Mouse (Mus musculus) hindbrain, embryonic 11.5 days (tissue): Measurements from ENCODE around the gene Gtpbp8. TPM values are rescaled to one million over a fixed set of nuclear protein-coding genes. Genes with fewer than 3 reads are reported as not detected.
A peak's percentile ranks its signal among the peaks of the same experiment; 100 is the strongest.

Source experiments
- ATAC-seq: fragments of 200-750 bp; cut with Nextera tagmentation; 2 replicates; pipeline ENCODE4 v1.8.0; 2017; ENCODE audit warnings: mild to moderate bottlenecking, moderate TSS enrichment, moderate library complexity; ENCODE audit not compliant: low FRiP score
- DNase-seq: peaks from one replicate; pipeline ENCODE4 v3.0.0-alpha.2; 2015; ENCODE audit warnings: low spot score
- H3K27ac ChIP-seq: fragments of 300-500 bp; sonication (generic); 2 replicates; pipeline ENCODE4 v1.5.1; 2014; ENCODE audit warnings: mild to moderate bottlenecking, low read depth, low read length
- H3K27me3 ChIP-seq: fragments of 300-500 bp; sonication (generic); 2 replicates; pipeline ENCODE4 v1.6.1; 2014; ENCODE audit warnings: mild to moderate bottlenecking, low read length, moderate library complexity, mixed read lengths; ENCODE audit not compliant: control insufficient read depth, insufficient read depth
- H3K36me3 ChIP-seq: fragments of 300-500 bp; sonication (generic); 2 replicates; pipeline ENCODE4 v1.6.1; 2014; ENCODE audit warnings: mild to moderate bottlenecking, low read length, moderate library complexity, mixed read lengths; ENCODE audit not compliant: control insufficient read depth, insufficient read depth
- H3K4me1 ChIP-seq: fragments of 300-500 bp; sonication (generic); replicated peaks from 2 replicates; pipeline ENCODE4 v1.6.1; 2014; ENCODE audit warnings: low read length, mixed read lengths; ENCODE audit not compliant: control insufficient read depth, insufficient read depth
- H3K4me2 ChIP-seq: fragments of 300-500 bp; sonication (generic); replicated peaks from 2 replicates; pipeline ENCODE4 v1.6.1; 2014; ENCODE audit warnings: mild to moderate bottlenecking, low read depth, low read length
- H3K4me3 ChIP-seq: fragments of 300-500 bp; sonication (generic); 2 replicates; pipeline ENCODE4 v1.5.1; 2014; ENCODE audit warnings: low read depth, low read length
- H3K9ac ChIP-seq: fragments of 300-500 bp; sonication (generic); 2 replicates; pipeline ENCODE4 v1.6.1; 2014; ENCODE audit warnings: low read depth, low read length
- H3K9me3 ChIP-seq: fragments of 300-500 bp; sonication (generic); 2 replicates; pipeline ENCODE4 v1.6.1; 2016; ENCODE audit warnings: low read length; ENCODE audit not compliant: control insufficient read depth
- WGBS: fragments of 180-500 bp; shearing (Covaris S2); extraction: QIAGEN DNeasy Blood & Tissue Kit; methylation state at CpG from one replicate; pipeline ENCODE4 v1.1.7; 2014; 5-methylcytosine and 5-hydroxymethylcytosine counted together
- polyA plus RNA-seq: library from polyadenylated mRNA; unstranded; fragments of >200 nt; fragmentation: Nextera tagmentation; extraction: Ambion mirVana; gene quantifications from 2 replicates; pipeline ENCODE4 v1.2.1, GENCODE M21; 2014

Gene Gtpbp8
- polyA plus RNA-seq, 1 experiment from 2014 or later = 29.4 TPM

- DNase-seq (no peak), ATAC-seq (no peak)
- Histone ChIP-seq H3K9me3 (no peaks in the 10 kb centered on the region), H3K4me2 (no peak overlapping the region), H3K4me1 (no peaks in the 10 kb centered on the region), H3K4me3 (no peak overlapping the region), H3K36me3 (peaks cover 12% of the 10 kb centered on the region; the same call in 1 of the 2 replicates), H3K27me3 (no peaks in the 10 kb centered on the region), H3K9ac (no peak overlapping the region), H3K27ac (no peak overlapping the region)
- WGBS = 87% methylated on average over 4 of the region's 4 CpGs
These were observed 10.0 kb downstream of the Gtpbp8 start for GRCm38 (mm10) chr16:44736118-44736517.

- WGBS = 93% methylated on average over 5 of the region's 5 CpGs
- ATAC-seq = no peak
These were observed 10.5 kb downstream of the Gtpbp8 start for GRCm38 (mm10) chr16:44735676-44736075.

GRCm38 (mm10) chr16:44734059-44734458, 12.1 kb downstream of the Gtpbp8 start:
- H3K4me2 ChIP-seq = no peak overlapping the region
- no peaks in the 10 kb centered on the region for H3K27me3 ChIP-seq
- peaks cover 12% of the 10 kb centered on the region; the same call in 1 of the 2 replicates for H3K36me3 ChIP-seq
- no peak overlapping the region for H3K27ac ChIP-seq
- no peaks in the 10 kb centered on the region for H3K4me1 ChIP-seq
- H3K9ac ChIP-seq = no peak overlapping the region
- H3K9me3 ChIP-seq = no peaks in the 10 kb centered on the region
- H3K4me3 ChIP-seq = no peak overlapping the region
- no peak for DNase-seq
- WGBS = 89% methylated on average over 3 of the region's 3 CpGs
- no peak for ATAC-seq

More at GRCm38 (mm10) chr16:44735676-44736075, 10.5 kb downstream of the Gtpbp8 start:
- Histone ChIP-seq H3K27ac (no peak overlapping the region), H3K9me3 (no peaks in the 10 kb centered on the region), H3K27me3 (no peaks in the 10 kb centered on the region), H3K36me3 (peaks cover 12% of the 10 kb centered on the region; the same call in 1 of the 2 replicates), H3K4me1 (no peaks in the 10 kb centered on the region), H3K4me2 (no peak overlapping the region), H3K9ac (no peak overlapping the region), H3K4me3 (no peak overlapping the region)
- DNase-seq = no peak

GRCm38 (mm10) chr16:44727525-44727924, 18.6 kb downstream of the Gtpbp8 start:
- Histone ChIP-seq H3K4me3 (no peak overlapping the region), H3K36me3 (no peaks in the 10 kb centered on the region), H3K9ac (no peak overlapping the region), H3K27ac (no peak overlapping the region), H3K9me3 (no peaks in the 10 kb centered on the region), H3K4me1 (no peaks in the 10 kb centered on the region; the same call in 1 of the 2 replicates), H3K27me3 (no peaks in the 10 kb centered on the region), H3K4me2 (no peak overlapping the region)
- WGBS = 93% methylated on average over 3 of the region's 3 CpGs
- no peak for DNase-seq
- no peak for ATAC-seq

- DNase-seq (peak; percentile 83), ATAC-seq (no peak)
- Histone ChIP-seq H3K4me1 (no peaks in the 10 kb centered on the region; the same call in 1 of the 2 replicates), H3K36me3 (no peaks in the 10 kb centered on the region), H3K4me2 (peak overlapping the region; percentile 67), H3K27me3 (no peaks in the 10 kb centered on the region), H3K27ac (no peak overlapping the region), H3K9ac (peak overlapping the region; percentile 79; the same call in 1 of the 2 replicates), H3K4me3 (peak overlapping the region; percentile 86), H3K9me3 (no peaks in the 10 kb centered on the region)
- 50% methylated on average over 14 of the region's 14 CpGs for WGBS
These were observed 20.6 kb downstream of the Gtpbp8 start for GRCm38 (mm10) chr16:44725286-44726223.

- DNase-seq = peak; percentile 71
- no peaks in the 10 kb centered on the region for H3K27me3 ChIP-seq
- no peaks in the 10 kb centered on the region; the same call in 1 of the 2 replicates for H3K4me1 ChIP-seq
- ATAC-seq = peak; percentile 34
- H3K4me3 ChIP-seq = peak overlapping the region; percentile 86
- WGBS = under 1% methylated on average over 14 of the region's 14 CpGs
- no peaks in the 10 kb centered on the region for H3K36me3 ChIP-seq
- H3K27ac ChIP-seq = peak overlapping the region; percentile 86
- peak overlapping the region; percentile 79 for H3K9ac ChIP-seq
- peak overlapping the region; percentile 67 for H3K4me2 ChIP-seq
- H3K9me3 ChIP-seq = no peaks in the 10 kb centered on the region
These were observed 21.3 kb downstream of the Gtpbp8 start for GRCm38 (mm10) chr16:44724847-44725246.

- ATAC-seq (peak; percentile 98), DNase-seq (peak; percentile 92)
- under 1% methylated on average over 64 of the region's 64 CpGs for WGBS
- 0 out of 2 replicates have a peak, but pooled peaks cover 2% of the 10 kb centered on the region for H3K36me3 ChIP-seq
- H3K9ac ChIP-seq = peak within 1 kb of the TSS; percentile 79
- H3K27ac ChIP-seq = peak within 1 kb of the TSS; percentile 86
- H3K4me3 ChIP-seq = peak within 1 kb of the TSS; percentile 86
- peak within 1 kb of the TSS; percentile 67 for H3K4me2 ChIP-seq
- no peaks in the 10 kb centered on the region; the same call in 1 of the 2 replicates for H3K4me1 ChIP-seq
- no peaks in the 10 kb centered on the region for H3K9me3 ChIP-seq
- H3K27me3 ChIP-seq = no peaks in the 10 kb centered on the region
These were observed 21.9 kb downstream of the Gtpbp8 start, which contains the start of gene Nepro for GRCm38 (mm10) chr16:44724083-44724787. TSS of gene Nepro (plus strand) at chr16:44724301.

- DNase-seq (no peak), ATAC-seq (no peak)
- H3K9me3 ChIP-seq = no peaks in the 10 kb centered on the region
- H3K9ac ChIP-seq = no peak overlapping the region
- H3K27me3 ChIP-seq = no peaks in the 10 kb centered on the region
- no peak overlapping the region for H3K4me3 ChIP-seq
- H3K4me1 ChIP-seq = no peaks in the 10 kb centered on the region; the same call in 1 of the 2 replicates
- 0 out of 2 replicates have a peak, but pooled peaks cover 2% of the 10 kb centered on the region for H3K36me3 ChIP-seq
- no peak overlapping the region for H3K4me2 ChIP-seq
- no peak overlapping the region for H3K27ac ChIP-seq
- WGBS = 77% methylated on average over 2 of the region's 2 CpGs
These were observed 23.5 kb downstream of the Gtpbp8 start for GRCm38 (mm10) chr16:44722666-44723065.
